Mouse (Mus musculus): ENCODE measurements around the gene Hspbap1. TPM values are rescaled to one million over a fixed set of nuclear protein-coding genes. Genes with fewer than 3 reads are reported as not detected.

Gene Hspbap1
- total RNA-seq, 2 experiments from 2014 or later, result 2.9 to 3.0 TPM

DNA sequence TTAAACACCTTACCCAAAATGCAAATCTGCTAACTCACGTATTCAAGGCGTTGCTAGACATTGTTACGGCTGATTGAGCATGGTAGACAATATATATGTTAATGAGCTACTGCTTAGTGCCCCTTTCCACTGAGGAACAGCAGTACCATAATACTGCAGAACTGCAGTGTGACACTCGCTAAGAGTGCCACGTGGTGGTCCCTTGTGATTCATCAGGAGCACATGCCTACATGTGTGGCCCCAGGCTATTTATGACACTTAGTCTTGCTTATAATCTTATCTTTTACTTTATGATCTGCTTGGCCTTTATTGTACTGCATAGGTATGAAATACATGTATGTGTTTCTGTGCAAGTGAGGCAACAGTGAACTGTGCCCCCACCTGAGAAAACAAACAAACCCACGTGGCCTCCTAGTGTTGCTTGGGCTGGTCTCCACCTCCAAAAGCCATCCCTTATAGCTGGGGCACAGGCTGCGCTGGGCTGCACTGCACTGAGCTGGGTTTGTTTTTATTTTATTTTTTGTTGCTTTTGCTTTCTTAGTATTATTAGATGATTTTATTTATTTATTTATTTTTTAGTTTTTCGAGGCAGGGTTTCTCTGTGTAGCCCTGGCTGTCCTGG, 17.5 kb downstream of the Hspbap1 start:
- no peak for DNase-seq
- intact Hi-C loops (cut with DNase I), result no loop called here

DNA sequence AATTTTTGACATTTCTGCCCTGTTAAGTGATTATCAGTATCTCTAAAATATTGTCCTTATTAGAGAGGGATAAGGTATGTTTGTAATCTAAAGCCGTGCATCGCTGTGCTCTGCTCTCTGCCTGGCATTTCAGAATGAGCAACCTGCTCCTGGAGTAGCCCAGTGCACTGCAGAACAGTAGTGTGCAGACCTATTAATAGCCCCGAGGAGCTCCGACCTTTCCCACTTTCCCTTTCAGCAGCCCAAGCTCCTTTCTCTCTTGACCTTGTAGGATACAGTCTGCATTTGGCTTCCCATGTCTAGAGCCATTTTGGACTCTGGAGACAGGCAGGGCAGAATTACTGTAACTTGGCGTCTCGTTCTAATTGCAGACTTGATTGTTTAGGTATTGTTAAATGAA, 18.2 kb downstream of the Hspbap1 start:
- DNase-seq, result peak in 1 of 2 experiments; percentile 9
- intact Hi-C loops (cut with DNase I), result no loop called here

DNA sequence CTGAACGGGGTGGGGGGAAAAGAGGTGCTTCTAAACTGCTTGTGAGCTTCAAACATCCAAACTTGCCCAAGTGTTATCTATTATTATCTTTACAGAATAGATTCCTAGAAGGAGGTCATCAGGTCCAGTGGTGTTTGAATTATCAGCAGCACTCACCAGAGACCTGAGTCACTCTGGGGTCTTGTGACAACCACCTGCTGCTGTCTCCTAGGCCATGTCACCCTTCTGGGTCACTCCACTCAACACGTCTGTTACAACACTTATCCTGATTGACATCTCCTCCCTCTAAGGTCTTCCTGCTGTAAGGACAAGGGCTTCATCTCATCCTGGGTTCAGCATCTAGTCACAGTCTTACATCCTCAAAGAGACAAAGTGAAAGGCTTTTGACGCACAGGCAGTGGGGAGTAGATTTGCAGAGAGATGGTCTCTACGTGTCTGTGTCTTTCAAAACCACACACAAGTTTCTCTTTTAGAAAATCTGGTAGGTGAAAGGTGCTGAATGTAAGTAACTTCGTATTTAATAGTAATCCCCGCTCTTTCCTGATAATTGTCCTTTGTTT, 21.9 kb downstream of the Hspbap1 start:
- no peak for DNase-seq
- intact Hi-C loops (cut with DNase I), result no loop called here

DNA sequence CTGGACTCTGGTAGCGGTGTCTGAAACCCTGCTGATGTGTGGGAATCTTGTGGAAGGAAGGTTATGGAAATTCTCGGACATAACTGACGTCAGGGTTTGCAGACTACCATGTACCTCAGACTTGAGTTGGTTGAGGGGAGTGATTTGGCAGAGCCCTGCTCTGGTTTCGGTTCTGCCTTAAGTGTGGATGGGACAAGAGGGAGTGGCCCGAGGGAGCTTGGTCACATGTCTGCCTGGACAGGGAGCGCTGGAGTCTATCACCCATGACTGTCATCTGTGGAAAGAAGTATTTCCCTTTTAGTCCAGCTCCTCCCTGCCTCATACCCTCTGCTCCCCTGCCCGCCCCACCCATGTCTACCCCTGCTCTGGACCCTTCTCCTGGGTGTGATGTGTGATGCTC, 32.0 kb downstream of the Hspbap1 start:
- DNase-seq, result no peak
- intact Hi-C loops (cut with DNase I), result no loop called here

DNA sequence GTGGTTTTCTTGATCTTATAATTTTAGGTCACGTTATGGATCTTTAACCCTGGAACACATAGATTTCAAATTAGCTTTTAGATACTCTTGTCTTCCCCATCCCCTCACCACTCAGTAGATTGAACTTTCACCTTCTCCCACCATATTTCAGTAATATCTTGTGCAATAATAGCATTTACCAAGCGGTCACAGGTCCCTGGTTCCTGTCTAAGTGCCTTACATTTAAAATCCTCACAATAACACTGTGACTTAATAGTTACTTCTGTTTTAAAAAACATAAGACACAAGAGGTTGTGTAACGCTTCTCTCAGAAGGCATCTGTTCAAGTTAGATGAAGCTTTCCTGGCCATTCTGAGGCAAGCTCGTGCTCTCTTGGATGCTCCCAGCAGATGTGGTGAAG, 33.5 kb downstream of the Hspbap1 start:
- intact Hi-C loops (cut with DNase I), result no loop called here
- no peak for DNase-seq

DNA sequence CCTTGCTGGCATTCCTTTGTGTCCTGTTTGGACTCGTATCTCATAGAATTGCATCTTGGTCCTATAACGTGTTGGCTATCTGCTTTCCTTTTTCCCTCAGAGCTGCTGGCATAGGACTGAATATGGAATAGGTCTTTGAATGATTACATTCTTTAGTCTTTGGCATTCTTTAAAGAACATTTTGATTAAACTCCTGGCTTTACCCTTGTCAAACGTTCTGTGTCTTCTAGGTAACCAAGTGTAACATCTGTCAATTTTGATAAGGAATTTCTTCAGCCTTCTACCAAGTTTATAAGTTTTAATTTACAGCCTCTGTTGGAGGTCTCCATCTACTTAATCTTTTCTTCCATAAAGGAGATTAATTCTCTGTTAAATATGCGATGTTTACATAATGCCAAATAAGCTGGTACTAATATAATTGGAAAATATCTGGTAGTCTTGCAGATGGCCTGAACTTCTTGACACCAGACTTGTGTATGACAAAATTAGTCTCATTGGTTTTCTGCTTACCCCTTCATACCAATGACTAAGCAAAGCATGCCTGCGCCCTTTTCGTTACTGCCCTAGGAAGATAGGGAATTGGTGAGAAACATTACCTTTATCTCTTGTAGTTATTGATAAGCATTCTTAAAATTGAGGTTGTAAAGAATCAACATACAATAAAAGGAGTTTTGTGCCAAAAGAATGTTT, 36.9 kb downstream of the Hspbap1 start:
- DNase-seq, result no peak
- intact Hi-C loops (cut with DNase I), result no loop called here

DNA sequence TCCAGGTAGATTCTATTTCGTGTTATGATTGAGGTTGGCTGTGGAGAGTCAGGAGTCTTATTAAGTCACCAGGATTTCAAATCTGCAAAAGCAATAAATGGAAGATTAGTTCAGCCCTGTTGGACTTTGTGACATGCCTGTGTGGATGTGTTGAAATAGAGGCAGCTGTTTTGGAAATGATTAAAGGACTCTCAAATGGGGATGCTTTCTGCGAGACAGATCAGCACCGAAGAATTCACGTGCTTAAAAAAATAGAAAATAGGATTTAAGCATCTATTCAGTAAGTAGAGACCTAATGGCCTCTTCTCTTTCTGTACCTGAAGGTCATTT, 37.5 kb downstream of the Hspbap1 start:
- no peak for DNase-seq
- intact Hi-C loops (cut with DNase I), result no loop called here

DNA sequence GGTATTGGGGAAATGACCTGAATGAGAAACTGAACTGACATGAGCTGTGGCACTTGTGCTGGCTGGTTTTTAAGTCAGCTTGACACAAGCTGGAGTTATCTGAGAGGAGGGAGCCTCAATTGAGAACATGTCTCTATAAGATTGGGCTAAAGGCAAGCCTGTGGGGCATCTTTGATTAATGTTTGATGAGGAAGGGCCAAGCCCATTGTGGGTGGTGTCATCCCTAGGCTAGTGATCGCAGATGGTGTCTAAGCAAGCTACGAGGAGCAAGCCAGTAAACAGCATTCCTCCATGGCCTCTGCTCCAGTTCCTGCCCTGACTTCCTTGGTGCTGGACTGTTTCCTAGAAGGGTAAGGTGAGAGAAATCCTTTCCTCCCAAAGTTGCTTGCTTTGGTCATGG, 38.7 kb downstream of the Hspbap1 start:
- intact Hi-C loops (cut with DNase I), result no loop called here
- no peak for DNase-seq

DNA sequence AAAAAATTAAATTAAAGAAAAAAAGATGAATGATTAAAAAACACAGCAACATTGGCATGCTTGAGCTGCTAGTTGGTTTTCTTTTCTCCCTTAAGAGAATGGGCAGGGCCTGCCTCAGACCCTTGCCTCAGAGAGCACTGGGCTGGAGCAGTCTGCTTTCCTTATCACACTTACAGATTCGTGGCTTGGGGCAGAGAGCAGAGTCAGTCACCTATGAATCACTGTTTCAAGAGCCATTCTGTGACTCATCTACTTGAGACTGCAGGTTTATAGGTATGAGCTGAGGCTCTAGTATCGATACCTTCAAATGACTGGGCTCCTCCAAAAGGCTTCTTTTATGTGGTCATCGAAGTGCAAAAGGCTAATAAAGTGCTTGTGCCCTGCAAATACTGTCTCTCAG, 42.9 kb downstream of the Hspbap1 start:
- intact Hi-C loops (cut with DNase I), result no loop called here

DNA sequence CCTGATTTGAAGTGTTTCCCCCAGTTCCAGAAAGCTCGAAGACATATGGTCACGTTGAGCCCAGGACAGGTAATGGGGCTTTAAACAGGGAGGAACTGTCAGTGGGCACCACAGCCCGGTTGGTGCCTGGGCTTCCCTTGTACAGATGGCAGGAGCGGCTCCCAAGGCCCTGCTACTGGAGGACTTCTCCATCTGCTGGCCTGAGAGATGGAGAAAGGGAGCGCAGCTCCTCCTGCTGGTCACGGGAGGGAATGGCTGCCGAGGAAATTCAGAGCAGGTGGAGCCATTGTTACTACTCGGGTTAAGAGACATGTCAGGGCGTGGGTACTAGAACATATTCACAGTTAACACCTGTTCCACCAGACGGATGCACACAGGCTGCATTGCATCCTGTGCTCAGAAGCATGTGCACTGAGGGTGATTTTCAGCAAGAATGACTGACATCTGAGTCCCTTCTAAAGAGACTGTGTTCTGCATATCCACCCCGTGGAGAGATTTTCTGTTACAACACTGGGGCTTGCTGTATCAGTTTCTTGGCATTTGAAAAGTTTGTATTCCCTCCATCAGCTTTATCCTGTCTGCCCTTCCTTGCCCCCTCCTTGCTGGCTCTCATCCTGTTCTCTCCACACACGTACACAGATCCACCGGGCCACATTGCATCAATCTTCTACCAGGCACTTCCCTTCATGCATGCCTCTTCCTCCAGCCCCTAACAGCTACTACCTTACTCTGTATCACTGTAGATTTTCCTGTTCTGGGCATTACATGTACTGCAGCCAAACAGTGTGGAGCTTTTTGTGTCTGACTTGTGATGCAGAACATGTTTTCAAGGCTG, 47.3 kb downstream of the Hspbap1 start:
- DNase-seq, result peak; percentile 83 to 88
- intact Hi-C loops (cut with DNase I), result loop anchor here (1.0 to 5.0 kb wide), 4 partner anchors 45 to 500 kb away; partner anchors contain the start of gene Hspbap1

More for the DNA sequence above, 42.9 kb downstream of the Hspbap1 start:
- DNase-seq, result no peak

DNA sequence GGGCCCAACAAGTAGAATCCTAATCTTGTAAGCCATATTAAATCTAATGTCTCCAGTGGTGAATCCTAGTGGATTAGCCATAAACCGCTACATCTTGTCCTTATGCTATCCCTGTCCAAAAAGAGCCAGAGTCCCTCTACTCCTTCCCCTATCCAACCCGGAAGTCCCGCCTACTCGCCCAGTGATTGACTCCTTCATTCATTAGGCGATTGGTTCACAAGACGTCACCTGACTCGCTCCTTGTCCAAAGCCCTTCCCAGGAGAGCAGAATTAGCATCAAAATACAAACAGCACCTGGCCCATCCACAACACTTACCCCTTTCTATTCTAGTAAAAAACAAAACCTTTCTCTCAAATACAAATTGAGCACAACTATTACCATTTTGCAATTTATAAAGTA, 59.8 kb downstream of the Hspbap1 start:
- intact Hi-C loops (cut with DNase I), result no loop called here
- peak in 1 of 2 experiments; percentile 17 for DNase-seq

DNA sequence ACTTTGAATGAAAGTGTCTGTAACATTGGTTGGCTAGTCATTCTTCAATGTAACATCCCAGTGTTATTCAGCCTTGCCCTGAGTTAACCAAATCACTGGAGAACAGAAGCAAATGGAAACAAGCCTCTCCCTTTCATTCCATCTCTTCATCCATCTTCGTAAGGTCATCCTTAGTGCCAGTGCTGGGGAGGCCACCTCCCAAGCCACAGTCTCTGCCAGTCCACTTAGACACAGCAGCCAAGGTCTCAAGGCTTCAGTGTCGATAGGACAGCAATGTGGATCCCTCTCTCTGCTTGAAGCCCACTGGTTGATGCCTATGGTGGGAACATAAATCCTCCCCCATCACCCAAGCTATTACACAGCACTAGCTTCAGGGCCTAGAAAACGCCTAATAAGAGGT, 62.8 kb downstream of the Hspbap1 start:
- no peak for DNase-seq
- intact Hi-C loops (cut with DNase I), result no loop called here

DNA sequence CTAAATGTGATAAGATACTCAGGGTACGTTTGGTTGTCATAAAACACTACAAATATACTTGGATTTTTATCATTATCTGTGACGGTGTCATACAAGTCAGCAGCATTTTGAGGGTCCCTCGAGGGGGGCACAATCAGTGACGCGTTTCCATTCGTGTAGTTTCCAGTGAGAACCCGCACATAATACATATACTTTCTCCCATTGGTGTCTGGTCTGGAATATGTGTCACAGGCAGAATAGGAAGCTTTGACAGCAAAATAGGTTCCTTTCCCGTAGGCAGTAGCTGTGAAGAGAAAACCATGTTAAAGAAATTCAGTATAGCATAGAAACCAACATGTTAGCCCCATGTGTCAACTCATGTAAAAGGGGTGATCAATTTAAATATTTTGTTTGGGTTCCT, 64.5 kb downstream of the Hspbap1 start:
- intact Hi-C loops (cut with DNase I), result no loop called here
- no peak for DNase-seq

DNA sequence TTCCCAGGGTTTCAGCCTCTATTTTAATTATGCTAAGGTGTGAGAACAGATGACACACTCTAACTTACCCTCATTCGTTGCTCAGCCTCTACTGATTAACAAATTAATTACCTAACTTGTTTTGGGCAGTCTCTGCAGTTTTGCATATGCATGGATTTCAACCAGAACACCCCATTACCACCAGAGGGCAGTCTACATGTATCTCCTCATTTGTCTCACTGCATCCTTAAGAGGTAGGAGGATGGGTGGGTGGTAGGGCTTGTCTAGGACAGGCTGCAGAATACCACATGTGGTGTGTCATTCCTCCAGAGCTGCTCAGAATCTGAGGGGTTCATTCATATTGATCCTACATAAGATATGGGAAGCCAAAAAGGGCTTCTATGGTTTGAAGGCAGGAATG, 69.5 kb downstream of the Hspbap1 start:
- intact Hi-C loops (cut with DNase I), result no loop called here
- peak in 1 of 2 experiments; percentile 40 for DNase-seq

DNA sequence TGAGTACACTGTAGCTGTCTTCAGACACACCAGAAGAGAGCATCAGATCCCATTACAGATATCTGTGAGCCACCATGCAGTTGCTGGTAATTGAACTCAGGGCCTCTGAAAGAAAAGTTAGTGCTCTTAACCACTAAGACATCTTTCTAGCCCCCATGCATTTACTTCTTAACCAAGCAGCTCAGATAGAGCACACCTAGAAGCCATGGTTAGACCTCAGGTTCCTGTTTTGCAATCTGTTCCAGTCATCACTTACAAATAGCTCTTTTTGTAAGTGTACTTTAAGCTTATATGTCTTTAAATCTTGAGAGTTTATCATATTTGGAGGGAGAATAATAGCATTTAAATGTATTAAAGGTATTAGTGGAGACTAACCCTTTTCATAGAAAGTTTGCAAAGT, 77.0 kb downstream of the Hspbap1 start:
- intact Hi-C loops (cut with DNase I), result no loop called here
- DNase-seq, result no peak

DNA sequence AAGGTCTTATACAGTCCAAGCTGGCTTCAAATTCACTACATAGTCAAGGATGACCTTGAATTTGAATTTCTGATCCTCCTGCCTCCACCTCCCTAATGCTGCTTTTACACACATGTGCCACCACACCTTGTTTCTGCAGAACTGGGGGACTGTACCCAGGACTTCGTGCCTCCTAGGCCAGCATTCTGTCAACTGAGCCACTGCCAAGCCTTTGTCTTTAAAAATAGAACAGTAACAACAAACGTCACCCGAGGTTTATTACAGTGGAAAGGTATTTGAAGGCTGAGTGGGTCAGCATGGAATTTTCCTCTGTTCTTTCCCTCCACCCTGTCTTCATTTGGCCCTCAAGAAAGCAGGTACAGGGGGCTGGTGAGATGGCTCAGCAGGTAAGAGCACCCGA, 85.7 kb downstream of the Hspbap1 start:
- no peak for DNase-seq
- intact Hi-C loops (cut with DNase I), result no loop called here

DNA sequence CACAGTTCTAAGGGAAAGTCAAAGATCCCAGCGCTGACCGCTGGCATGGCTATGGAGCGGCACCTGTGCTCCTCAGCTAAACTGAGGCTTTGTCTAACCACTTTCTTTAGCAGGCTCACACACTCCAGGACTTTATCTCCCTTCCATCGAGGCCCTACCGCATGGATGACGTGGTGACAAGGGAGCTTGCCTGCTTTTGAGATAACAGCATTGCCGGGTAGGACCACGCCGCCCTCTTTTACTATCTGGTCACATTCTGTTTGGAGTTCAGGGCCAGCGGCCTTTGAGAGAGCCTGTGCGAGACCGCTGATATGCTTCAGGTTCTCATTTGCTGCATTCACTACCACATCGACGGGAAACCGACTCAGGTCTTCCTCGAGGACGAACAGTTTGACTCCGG, 86.6 kb downstream of the Hspbap1 start:
- DNase-seq, result no peak
- intact Hi-C loops (cut with DNase I), result no loop called here

DNA sequence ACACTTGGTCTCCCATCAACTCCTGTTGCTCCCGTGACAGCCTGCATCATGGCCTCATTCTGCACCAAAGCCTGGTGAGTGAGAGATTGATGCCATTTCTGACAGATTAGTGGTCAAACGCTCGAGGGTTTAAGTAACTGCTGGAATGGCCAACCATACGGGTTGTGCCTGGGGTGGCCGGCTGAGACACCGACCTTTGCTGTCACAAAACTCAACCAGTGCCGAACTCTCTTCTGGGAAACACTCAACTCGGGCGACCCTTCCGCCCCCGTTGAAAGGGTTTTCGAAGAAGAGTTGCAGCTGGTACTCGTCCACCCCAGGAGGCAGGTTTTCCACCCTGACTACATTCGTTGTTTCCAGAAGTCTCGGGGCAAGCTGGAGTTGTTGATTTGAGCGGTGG, 90.1 kb downstream of the Hspbap1 start:
- intact Hi-C loops (cut with DNase I), result no loop called here
- no peak for DNase-seq

DNA sequence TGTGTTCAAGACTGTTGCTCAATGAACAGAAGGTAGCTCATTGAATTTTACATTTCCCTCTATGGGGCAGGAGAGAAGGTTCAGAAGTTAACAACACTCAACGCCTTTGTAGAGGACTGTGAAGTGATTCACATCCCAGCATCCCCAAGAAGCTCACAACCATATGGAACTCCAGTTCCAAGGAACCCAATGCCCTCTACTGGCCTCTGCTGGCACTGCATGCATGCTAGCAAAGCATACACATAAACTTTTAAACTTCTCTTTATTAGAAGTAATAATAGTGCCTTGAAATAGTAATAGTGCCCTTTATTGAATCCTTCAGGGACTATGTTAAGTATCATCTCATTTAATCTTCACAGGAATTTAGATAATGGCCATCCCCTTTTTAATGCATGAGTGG, 91.9 kb downstream of the Hspbap1 start:
- intact Hi-C loops (cut with DNase I), result no loop called here
- DNase-seq, result no peak

DNA sequence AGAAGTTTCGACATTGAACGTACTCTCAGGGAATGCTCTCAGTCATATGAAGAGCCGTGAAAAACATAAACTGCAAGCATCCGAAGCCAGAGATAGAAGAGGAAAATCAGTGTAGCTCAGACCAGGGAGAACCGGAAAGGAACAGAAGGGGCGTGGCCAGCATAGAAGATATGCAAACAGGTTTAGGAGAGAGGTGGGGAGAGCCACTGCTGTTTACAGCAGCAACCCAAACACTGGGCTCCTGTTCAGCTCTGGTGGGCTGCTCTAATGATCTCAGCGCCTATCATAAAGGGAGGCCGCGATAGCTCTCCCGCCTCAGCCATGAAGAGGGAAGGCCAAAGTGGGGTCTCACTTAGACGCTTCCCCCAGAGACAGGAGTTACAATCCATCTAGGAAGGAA, 97.6 kb downstream of the Hspbap1 start:
- intact Hi-C loops (cut with DNase I), result no loop called here
- no peak for DNase-seq

DNA sequence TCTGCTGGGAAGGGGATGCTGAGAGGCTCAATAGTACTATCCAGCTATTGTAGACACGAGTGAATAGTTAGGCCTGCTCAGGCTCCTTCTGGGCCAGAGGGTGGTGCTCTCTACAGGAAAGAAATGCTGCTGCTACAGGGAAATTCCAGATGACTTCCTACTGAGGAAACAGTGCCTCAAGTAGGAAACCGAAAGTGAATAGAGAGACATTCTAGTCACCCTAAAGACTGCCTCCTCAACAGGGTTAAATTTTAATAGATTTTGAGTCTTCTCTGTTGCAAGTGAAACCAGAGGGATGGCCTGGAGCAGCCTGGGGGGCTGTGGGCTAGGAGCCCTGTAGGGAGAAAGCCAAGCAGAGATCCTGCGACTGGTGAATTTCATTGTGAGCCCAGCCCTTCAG, 99.0 kb downstream of the Hspbap1 start:
- intact Hi-C loops (cut with DNase I), result no loop called here
- peak in 1 of 2 experiments; percentile 24 for DNase-seq

Data from heart, postnatal 14 days (tissue).